Mouse (Mus musculus): ENCODE measurements around the gene Prkab1.

GRCm38 (mm10) chr5:116017391-116017790 lies 6.9 kb downstream of the Prkab1 start:
- TF ChIP-seq POLR2A (IDR thresholded peaks at IDR 0.05; ENCODE audit: control insufficient read depth, extremely low read depth, insufficient read depth, low read length, poor library complexity) (no peak), CTCF (IDR thresholded peaks at IDR 0.05; ENCODE audit: borderline replicate concordance, control insufficient read depth, extremely low read depth, insufficient read depth, low read length, poor library complexity) (no peak)

Data from thymus, adult 2 months (tissue).